Mouse (Mus musculus) cerebellum, postnatal 4 days (tissue): ENCODE results near the gene Slc35e3.

Experiments
- DNase-seq, 2 experiments: peaks; one replicate each; pipeline ENCODE4 v3.0.0; 2022; ENCODE audit warnings: low spot score in 2 of 2, mixed read lengths in 1 of 2

Gene Slc35e3

DNA sequence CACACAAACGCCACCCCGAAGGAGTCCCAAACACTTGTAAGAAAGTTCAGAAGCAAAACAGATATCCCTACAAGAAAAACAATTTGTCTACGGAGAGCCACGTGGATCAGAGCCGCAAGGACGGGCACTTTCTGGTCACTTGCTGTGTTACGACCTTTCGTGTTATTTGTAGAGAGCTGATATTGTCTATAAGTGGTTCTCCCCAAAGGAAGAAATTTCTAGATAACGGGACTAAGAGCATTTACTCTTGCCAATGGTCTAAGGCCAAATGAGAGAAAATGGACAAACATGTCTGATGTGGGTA lies 62.5 kb downstream of the Slc35e3 start:
- no peak for DNase-seq
